Mouse (Mus musculus): ENCODE data around the gene Lypd3.

DNA sequence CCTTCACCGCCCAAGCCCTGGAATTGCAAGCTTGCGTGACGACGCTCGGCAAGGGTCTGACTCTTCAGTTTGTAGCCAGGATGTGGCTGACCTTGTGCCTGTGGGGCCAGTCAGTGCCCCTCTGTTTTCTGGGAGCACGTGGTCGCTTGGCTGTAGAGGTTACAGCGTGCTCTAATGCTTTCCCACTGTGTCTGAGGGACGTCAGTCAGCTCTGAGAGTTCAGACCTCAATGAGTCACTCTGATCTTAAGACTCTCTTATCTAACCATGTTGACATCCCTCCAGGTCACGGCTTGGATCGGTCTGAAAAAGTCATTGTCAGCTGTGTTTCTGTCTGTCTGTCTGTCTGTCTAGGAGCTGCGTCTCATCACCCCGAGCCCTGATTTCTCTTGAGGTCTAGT, 21.5 kb upstream of the Lypd3 start:
- TF ChIP-seq CTCF (IDR thresholded peaks at IDR 0.05; ENCODE audit: low read depth, low read length) (no peak), POLR2A (IDR thresholded peaks at IDR 0.05; ENCODE audit: insufficient read depth, low read length) (no peak)
